Mouse (Mus musculus) heart, postnatal 0 days (tissue): ENCODE measurements around the gene Ccsap. TPM values are rescaled to one million over a fixed set of nuclear protein-coding genes. Genes with fewer than 3 reads are reported as not detected.

Experiments
- ATAC-seq: fragments of 200-750 bp; cut with Nextera tagmentation; 2 replicates; pipeline ENCODE4 v1.8.0; 2017; ENCODE audit warnings: low read depth, moderate number of reproducible peaks, moderate library complexity; ENCODE audit not compliant: insufficient read depth
- DNase-seq: peaks from one replicate; pipeline ENCODE4 v3.0.0-alpha.2; 2016; ENCODE audit warnings: low spot score
- H3K27ac ChIP-seq: fragments of 300-500 bp; sonication (generic); 2 replicates; pipeline ENCODE4 v1.5.1; 2014; ENCODE audit warnings: low read depth, mild to moderate bottlenecking
- H3K27me3 ChIP-seq: fragments of 300-500 bp; sonication (generic); 2 replicates; pipeline ENCODE4 v1.6.1; 2014; ENCODE audit warnings: low read length, mixed read lengths; ENCODE audit not compliant: control insufficient read depth, insufficient read depth
- H3K36me3 ChIP-seq: fragments of 300-500 bp; sonication (generic); replicated peaks from 2 replicates; pipeline ENCODE4 v1.6.1; 2014; ENCODE audit warnings: low read length, mixed read lengths; ENCODE audit not compliant: control insufficient read depth, insufficient read depth
- H3K4me1 ChIP-seq: fragments of 300-500 bp; sonication (generic); 2 replicates; pipeline ENCODE4 v1.6.1; 2014; ENCODE audit warnings: antibody characterized with exemption; ENCODE audit not compliant: control insufficient read depth, insufficient read depth
- H3K4me2 ChIP-seq: fragments of 300-500 bp; sonication (generic); 2 replicates; pipeline ENCODE4 v1.6.1; 2014; ENCODE audit warnings: low read depth, mild to moderate bottlenecking, low read length, moderate library complexity
- H3K4me3 ChIP-seq: fragments of 300-500 bp; sonication (generic); 2 replicates; pipeline ENCODE4 v1.5.1; 2014; ENCODE audit warnings: low read depth, low read length
- H3K9ac ChIP-seq: fragments of 300-500 bp; sonication (generic); replicated peaks from 2 replicates; pipeline ENCODE4 v1.6.1; 2014; ENCODE audit warnings: low read depth, low read length, mixed read lengths
- H3K9me3 ChIP-seq: fragments of 300-500 bp; sonication (generic); replicated peaks from 2 replicates; pipeline ENCODE4 v1.6.1; 2016; ENCODE audit warnings: low read length; ENCODE audit not compliant: control insufficient read depth
- CTCF ChIP-seq: IDR thresholded peaks from 2 replicates; pipeline ENCODE4 v1.5.1; 2016; ENCODE audit warnings: antibody characterized with exemption, control low read depth, low read depth
- EP300 ChIP-seq: IDR thresholded peaks from 2 replicates; pipeline ENCODE4 v1.6.1; 2016; ENCODE audit warnings: antibody characterized with exemption, low read depth
- WGBS: fragments of 180-500 bp; shearing (Covaris S2); extraction: QIAGEN DNeasy Blood & Tissue Kit; methylation state at CpG from one replicate; pipeline ENCODE4 v1.1.7; 2014; 5-methylcytosine and 5-hydroxymethylcytosine counted together
- polyA plus RNA-seq: library from polyadenylated mRNA; unstranded; fragments of >200 nt; fragmentation: Nextera tagmentation; extraction: Ambion mirVana; gene quantifications from 2 replicates; pipeline ENCODE4 v1.2.1, GENCODE M21; 2015
- total RNA-seq: library from RNA; depleted of rRNA; stranded (reverse); fragments of >200 nt; gene quantifications from 2 replicates; pipeline ENCODE4 v1.2.3, GENCODE M21; 2014; ENCODE audit warnings: low replicate concordance

The Ccsap gene
- total and polyA plus RNA-seq, 2 experiments from 2014 or later, result 1.2 to 5.1 TPM

DNA sequence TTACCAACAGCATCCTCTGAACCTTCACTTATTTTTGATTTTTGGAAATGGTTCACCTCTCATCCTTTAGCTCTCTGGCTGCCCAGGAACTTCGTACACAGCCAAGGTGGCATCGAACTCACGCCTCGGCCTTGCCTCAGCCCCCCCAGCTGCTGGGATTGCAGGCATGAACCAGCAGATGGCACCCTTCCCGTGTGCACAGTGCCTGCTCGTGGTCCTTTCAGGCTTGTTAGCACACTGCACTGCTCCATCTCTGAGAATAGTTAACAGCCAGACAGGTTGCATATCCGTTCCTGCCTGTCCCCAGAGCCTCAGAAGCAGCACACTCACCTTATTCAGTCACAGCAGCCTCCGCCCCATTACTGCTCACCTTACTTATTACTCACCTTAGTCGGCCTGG lies 34.0 kb downstream of the Ccsap start:
- no peaks in the 10 kb centered on the region for H3K4me1 ChIP-seq
- H3K27me3 ChIP-seq, result no peaks in the 10 kb centered on the region
- no peak overlapping the region for H3K4me3 ChIP-seq
- H3K36me3 ChIP-seq, result peaks cover 43% of the 10 kb centered on the region
- no peak overlapping the region for H3K27ac ChIP-seq
- TF ChIP-seq CTCF (peak; percentile 50), EP300 (no peak)
- H3K9me3 ChIP-seq, result peaks cover 4% of the 10 kb centered on the region; the same call in 1 of the 2 replicates
- no peak for ATAC-seq
- WGBS, result 64% methylated on average over 9 of the region's 9 CpGs
- no peak overlapping the region for H3K4me2 ChIP-seq
- H3K9ac ChIP-seq, result no peak overlapping the region
- no peak for DNase-seq

DNA sequence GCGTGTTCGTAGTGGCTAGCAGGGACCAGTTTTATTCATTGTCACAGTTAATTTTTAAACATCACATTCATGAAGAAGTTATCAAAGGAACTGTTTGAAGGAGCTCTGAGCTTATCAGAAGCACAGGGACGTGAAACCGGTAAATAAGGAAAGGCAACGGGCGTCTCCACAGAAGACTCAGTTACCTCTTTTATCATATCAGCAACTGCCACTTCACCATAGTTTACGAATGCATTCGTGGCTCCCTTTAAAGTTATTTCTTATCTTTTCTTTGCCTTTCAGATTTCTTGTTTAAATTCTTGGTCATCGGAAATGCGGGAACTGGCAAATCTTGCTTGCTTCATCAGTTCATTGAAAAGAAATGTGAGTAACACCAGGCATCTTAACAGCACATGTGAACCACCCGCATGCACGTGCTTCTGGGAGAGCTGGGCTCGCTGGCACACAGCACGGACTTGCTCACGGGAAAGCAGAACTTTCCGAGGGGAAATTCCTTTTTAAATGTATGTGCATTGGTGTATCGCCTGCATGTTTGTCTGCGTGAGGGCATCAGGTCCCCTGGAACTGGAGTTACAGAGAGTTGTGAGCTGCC lies 36.4 kb downstream of the Ccsap start:
- Histone ChIP-seq H3K27ac (no peak overlapping the region), H3K27me3 (no peaks in the 10 kb centered on the region), H3K36me3 (peaks cover 23% of the 10 kb centered on the region; the same call in 1 of the 2 replicates), H3K4me3 (no peak overlapping the region), H3K4me2 (no peak overlapping the region), H3K9ac (no peak overlapping the region), H3K9me3 (peaks cover 4% of the 10 kb centered on the region; the same call in 1 of the 2 replicates), H3K4me1 (no peaks in the 10 kb centered on the region)
- TF ChIP-seq CTCF, result no peak
- ATAC-seq, result no peak
- DNase-seq, result no peak
- WGBS, result 79% methylated on average over 18 of the region's 18 CpGs

DNA sequence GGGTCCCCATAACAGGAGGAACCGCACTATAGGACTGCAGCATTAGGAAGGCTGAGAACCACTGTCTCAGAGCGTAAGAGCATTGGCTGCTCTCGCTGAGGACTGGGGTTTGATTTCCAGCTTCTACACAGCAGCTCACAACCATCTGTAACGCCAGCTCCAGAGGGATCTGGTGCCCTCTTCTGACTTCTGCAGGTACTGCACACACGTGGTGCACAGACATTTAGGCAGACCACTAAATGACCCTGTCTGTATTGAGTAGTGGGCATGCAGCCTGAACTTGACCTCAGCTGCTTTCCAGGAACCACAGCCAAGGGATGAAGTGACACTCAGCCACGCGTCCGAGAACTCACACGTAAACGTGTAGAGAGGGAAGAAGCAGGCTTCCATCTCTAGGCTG lies 36.9 kb downstream of the Ccsap start:
- Histone ChIP-seq H3K4me3 (no peak overlapping the region), H3K9me3 (peaks cover 4% of the 10 kb centered on the region; the same call in 1 of the 2 replicates), H3K36me3 (peaks cover 18% of the 10 kb centered on the region; the same call in 1 of the 2 replicates), H3K4me2 (no peak overlapping the region), H3K27me3 (no peaks in the 10 kb centered on the region), H3K9ac (no peak overlapping the region), H3K4me1 (no peaks in the 10 kb centered on the region), H3K27ac (no peak overlapping the region)
- ATAC-seq (no peak), DNase-seq (no peak)
- WGBS, result 95% methylated on average over 10 of the region's 10 CpGs
- TF ChIP-seq CTCF, result peak; percentile 12; the same call in 1 of the 2 replicates
- TF ChIP-seq EP300, result no peak

DNA sequence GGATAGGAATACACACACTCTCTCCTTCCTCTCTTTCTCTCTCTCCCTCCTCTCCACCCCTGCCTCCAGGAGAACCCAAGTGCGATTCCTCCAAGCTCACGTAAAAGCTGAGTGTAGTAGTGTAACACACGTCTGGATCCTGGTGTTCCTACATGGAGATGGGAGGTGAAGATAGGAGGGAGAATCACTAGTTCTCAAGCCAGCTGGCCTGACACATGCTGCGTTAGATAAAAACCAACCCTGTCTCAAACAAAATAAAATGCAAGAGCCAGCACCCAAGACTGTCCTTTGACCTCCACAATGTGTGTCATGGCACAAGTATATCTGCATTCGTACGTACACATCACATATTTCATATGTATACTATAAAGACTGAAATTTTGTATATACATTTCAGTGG lies 39.2 kb downstream of the Ccsap start:
- no peak for ATAC-seq

DNA sequence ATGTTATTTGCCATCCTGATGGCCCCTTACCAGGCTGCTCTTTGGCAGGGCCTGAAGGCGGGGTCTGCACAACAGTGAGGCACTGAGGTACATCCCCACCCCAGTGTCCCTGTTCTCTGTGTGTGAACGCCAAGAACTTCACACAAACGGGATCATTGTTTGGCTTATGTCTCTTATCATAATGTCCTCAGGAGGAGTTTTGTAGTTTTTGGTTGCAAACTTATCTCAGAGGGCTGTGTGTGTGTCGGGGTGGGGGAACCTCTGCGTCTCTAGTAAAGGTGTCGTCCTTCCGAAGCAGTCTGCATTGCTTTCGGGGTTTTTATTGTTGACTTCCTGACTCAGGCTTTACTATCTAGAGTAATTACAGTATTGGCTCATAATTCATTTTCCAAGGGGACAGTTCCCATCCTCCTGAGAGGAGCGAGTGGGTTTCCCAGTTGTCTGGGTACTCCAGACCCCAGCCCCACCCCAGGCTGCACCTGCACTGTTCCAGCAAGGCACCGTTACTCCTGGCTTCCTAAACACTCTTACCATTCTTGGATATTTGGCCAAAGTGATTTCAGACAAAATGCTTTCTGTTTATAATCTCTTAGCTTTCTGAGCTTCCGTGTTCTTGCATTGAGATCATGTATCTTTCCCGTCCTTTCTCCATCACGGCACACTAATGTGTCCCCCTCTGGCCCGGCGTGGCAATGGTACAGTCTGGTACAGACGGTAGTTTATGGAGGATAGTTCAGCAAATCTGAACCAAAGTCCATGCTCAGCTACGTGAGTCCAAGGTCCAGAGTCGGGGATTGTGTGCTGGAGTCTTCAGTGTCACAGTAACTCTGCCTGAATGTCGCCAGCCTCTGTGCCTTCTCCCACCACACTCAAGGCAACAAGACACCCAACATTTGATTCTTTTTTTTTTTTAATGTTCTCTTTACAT lies 40.1 kb downstream of the Ccsap start:
- Histone ChIP-seq H3K4me2 (no peak overlapping the region), H3K4me3 (no peak overlapping the region), H3K9ac (no peak overlapping the region), H3K4me1 (no peaks in the 10 kb centered on the region), H3K27ac (no peak overlapping the region), H3K36me3 (no peaks in the 10 kb centered on the region), H3K9me3 (peaks cover 4% of the 10 kb centered on the region; the same call in 1 of the 2 replicates), H3K27me3 (no peaks in the 10 kb centered on the region)
- no peak for ATAC-seq
- TF ChIP-seq CTCF, result no peak
- TF ChIP-seq EP300, result no peak
- WGBS, result 82% methylated on average over 19 of the region's 19 CpGs
- DNase-seq, result no peak

More for the DNA sequence above, 39.2 kb downstream of the Ccsap start:
- no peaks in the 10 kb centered on the region for H3K4me1 ChIP-seq
- no peak overlapping the region for H3K4me2 ChIP-seq
- WGBS, result 89% methylated on average over 6 of the region's 6 CpGs
- no peak overlapping the region for H3K4me3 ChIP-seq
- no peak for TF ChIP-seq EP300
- no peak for TF ChIP-seq CTCF
- no peak overlapping the region for H3K9ac ChIP-seq
- H3K27ac ChIP-seq, result no peak overlapping the region
- no peaks in the 10 kb centered on the region for H3K27me3 ChIP-seq
- H3K36me3 ChIP-seq, result no peaks in the 10 kb centered on the region
- DNase-seq, result no peak
- peaks cover 4% of the 10 kb centered on the region; the same call in 1 of the 2 replicates for H3K9me3 ChIP-seq
